Mouse (Mus musculus) testis, postnatal 14 days (tissue): ENCODE results near the gene Pepd.

ENCODE experiments used
- DNase-seq: peaks from one replicate; pipeline ENCODE4 v3.0.0; 2021; ENCODE audit warnings: low spot score

Pepd gene

GRCm38 (mm10) chr7:34911919-34912897 is at the start of gene Pepd:
TSS of gene Pepd (plus strand) at chr7:34912379.
- peak; percentile 85 for DNase-seq

DNA sequence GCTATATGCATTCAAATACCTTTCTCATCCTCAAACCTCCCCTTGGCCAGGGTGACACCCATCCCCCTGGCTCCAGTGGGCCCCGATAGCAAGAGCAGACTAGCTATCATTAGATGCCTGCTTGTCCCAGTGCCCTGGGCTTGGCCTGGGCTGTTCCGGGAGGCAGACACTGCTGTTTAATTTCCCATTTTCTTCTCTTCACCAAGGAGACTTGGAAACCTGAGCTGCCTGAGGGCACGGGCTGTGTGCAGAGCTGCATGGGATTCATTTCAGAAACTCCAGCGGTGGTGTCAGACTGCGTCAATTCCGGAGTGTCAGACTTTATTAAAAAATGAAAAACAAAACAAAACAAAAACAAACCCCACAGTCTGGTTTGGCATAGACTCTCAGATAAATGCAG is 44.9 kb upstream of the Pepd start:
- DNase-seq, result no peak

DNA sequence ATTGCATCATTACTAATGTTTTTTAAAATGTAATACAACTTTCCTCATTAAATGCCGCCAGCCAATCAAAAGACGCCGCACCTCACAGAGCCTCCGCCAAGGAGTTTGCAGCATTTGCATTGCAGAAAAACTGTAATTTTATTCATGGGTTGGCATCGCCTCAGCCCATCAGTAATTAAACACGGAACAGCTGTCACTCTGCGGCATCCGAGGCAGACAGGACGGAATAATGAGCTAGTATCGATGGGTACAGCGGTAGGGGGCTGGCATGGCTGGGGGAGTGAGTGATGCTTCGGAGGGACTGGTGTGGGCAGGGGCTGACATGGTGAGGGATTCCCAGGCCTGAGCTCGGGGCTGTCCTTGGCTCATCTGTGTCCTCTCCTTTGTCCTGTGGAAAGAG is 42.5 kb upstream of the Pepd start:
- no peak for DNase-seq

GRCm38 (mm10) chr7:34876787-34877186 is 35.4 kb upstream of the Pepd start:
- no peak for DNase-seq

- peak; percentile 14 for DNase-seq
These were observed 34.4 kb upstream of the Pepd start for GRCm38 (mm10) chr7:34877820-34878219.

- no peak for DNase-seq
These were observed 23.7 kb upstream of the Pepd start for GRCm38 (mm10) chr7:34888441-34888840.

DNA sequence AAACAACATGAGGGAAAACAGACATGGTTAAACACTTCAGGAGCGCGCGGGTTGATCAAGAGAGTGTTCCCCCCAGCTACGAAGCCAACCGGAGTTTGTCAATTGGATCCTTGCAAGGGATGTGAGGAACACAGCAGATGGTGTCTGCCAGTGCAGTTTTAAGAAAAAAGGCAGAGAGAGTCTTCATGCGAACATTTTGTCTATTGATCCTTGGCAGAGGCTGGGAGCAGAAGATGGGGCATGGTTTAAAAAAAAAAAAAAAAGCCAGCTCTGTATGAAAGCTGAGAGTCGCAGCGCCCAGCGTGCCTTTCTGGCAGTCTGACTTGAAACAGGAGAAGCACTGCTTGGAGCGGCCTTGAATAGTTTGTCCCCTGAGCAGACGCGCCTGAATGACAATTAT is 23.3 kb upstream of the Pepd start:
- no peak for DNase-seq

- DNase-seq, result no peak
These were observed 19.3 kb upstream of the Pepd start for GRCm38 (mm10) chr7:34892845-34893244.

DNA sequence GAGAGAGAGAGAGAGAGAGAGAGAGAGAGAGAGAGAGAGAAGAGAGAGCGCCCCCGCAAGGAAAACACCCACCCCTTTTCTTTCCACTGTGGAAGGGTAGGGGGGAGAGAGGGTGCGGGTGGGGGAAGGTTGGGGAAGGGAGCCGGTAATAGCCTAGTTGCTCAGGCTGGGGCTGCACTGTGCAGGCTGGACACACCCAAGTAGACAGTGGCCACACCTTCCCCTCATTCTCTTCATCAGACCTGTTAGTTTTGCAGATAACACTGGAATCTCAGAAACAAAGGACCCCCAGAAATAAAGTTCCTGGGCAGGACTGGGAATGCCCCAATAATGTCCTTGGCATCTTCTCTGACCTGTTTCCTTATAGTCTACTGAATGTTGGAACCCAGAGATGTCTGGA is 15.7 kb upstream of the Pepd start:
- DNase-seq, result no peak

GRCm38 (mm10) chr7:34897058-34897457 is 15.1 kb upstream of the Pepd start:
- DNase-seq, result peak; percentile 25

DNA sequence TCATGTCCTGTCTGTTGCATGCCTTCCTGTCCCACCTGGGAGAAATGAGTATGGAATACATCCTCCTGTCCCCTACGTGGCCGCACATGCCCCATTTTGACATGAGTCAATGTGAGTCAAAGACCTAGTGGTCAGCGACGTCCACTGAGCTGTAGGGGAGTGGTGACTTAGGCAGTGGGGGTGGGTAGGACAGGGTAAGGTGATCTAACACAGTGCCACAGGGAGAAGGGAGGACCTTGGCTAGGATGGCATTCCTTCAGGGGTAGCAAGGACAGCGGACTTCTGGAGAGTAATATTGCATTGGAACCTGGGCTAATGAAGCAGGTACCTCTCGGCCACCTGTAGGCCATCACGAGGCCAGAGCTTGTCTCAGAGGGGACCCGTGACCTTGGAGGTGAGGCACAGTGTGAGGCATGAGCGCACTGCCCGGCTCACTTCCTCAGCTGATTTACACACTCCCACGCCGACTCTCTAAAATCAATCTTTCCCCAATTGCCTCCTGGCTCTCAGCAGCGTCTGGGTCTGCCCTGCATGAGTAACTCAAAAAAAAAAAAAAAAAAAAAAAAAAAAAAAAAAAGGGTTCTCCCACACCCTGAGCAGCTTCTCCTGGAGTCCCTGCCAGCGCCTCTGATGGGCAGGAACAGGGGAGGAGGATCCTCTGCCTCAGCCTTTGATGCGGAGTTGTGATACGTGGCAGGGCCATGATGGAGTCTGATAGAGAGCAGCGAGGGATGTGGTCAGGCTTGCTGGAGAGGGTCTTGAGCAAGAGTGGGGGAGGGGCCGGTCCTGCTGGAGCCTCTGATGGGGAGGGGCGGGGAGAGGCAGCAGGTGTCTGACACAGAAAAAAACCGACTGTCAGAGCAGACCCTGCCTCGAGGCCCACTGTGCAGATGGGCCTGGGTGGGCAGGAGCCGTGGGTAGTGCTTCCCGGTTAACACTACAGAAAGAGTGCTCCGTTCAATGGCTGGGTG is 1.8 kb upstream of the Pepd start:
- DNase-seq, result no peak

DNA sequence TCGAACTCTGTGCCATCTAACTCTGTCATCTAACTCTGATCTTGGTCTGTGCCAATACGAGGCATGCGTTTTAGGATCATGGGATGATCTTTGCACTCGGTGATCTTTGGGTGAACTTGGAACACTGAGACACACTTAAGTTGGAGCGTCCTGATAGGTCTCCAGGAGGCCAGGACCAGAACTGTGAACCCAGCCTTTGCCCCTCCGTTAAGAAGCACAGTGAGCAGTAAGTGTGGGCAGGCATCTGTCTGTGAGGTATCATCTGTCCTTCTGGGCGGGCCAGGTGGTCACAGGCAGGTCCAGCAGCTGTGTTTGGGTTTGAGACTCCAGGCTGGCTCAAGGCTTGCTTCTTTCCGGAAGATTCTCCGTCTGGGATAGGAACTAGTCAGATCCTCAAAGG is 1.8 kb downstream of the Pepd start:
- DNase-seq, result no peak

GRCm38 (mm10) chr7:34915555-34915954 is 3.4 kb downstream of the Pepd start:
- no peak for DNase-seq

- no peak for DNase-seq
These were observed 5.4 kb downstream of the Pepd start for GRCm38 (mm10) chr7:34917558-34917957.

DNA sequence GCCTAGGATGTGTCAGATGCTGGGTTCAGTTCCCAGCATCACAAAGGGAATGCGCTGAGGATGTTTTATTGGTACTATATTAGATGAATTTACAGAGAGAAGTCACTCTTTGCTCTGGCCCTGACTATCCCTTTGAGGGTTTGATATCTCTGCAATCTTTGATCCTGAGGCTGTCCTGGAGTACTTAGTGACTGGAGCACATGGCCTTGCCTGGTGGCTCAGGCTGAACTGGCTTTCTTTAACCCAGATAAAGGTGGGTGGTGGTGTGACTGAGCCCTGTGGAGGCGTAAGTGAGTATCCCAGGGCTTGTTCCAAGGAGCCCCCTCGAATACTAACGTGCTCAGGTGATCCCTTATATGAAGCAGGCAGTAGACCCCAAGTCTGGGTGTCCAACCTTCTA is 5.8 kb downstream of the Pepd start:
- no peak for DNase-seq

- no peak for DNase-seq
These were observed 6.2 kb downstream of the Pepd start for GRCm38 (mm10) chr7:34918416-34918815.

GRCm38 (mm10) chr7:34919054-34919453 is 6.9 kb downstream of the Pepd start:
- no peak for DNase-seq

DNA sequence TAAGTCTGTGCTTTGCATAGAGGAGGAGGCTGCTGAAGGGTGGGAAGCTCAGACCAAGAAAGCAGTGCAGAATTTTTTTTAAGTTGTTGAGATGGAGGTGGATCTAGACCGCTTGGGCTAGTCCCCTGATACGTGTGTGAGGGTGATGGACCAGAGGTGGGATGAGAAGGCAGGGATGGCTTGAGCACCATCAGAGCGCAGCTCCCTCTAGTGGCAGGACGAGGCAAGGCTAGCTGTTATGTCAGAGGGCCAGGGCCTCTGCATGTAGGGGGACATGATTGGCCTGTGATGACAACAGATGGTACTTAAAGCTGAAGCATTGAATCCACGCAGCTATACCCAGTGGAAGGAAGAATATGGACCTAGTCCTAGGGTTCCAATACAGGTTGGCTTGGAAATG is 7.6 kb downstream of the Pepd start:
- no peak for DNase-seq

DNA sequence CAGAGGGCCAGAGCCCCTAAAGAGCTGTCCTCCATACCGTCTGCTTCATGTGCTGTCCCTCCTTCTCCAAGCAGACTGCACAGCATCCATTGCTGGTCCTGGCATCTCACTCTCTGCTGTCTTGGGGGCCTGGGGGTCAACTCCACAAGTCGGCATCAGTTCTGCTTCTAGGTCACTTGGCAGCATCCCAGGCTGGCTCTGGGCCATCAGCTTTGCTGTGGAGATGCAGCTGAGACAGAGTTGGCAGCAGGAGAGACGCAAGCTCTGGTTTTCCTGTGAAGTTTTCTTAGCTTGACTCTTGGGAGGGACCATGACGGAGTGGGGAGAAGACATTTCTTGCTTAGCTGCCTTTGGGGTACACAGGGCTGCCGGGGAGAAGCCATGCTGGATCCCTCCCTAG is 13.0 kb downstream of the Pepd start:
- no peak for DNase-seq

GRCm38 (mm10) chr7:34925956-34926355 is 13.8 kb downstream of the Pepd start:
- no peak for DNase-seq

- DNase-seq, result no peak
These were observed 17.6 kb downstream of the Pepd start for GRCm38 (mm10) chr7:34929614-34930262.

DNA sequence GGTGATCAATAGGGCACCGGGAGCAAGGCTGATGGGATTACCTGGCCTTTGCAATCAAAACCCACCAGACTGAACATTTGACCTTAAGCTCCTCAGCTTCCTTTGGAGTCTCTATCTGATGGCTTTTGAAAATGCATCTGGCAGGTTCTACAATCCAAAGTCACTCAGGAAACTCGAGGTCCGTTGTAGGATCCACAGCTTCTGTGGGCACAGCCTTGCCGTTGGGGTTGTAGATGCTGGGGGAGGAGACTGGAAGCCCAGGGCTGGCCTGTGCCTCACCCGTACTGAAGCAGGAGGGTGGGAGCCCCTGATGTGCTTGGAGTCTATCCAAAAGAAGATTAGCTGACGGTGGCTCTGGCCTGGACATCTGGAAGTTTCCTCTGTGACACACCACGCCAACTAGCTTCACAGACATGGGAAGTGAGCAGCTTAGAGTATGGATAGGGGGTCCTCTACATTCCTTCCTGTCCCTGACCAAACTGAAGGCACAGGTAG is 18.1 kb downstream of the Pepd start:
- DNase-seq, result no peak
